Mouse (Mus musculus) limb, embryonic 15.5 days (tissue): ENCODE data around the gene Plk4. TPM values are rescaled to one million over a fixed set of nuclear protein-coding genes. Genes with fewer than 3 reads are reported as not detected.
A peak's percentile ranks its signal among the peaks of the same experiment; 100 is the strongest.
"Not testable (repeated sequence)": the region's sequence is repeated elsewhere in the genome, so short reads cannot be mapped to it uniquely, and the experiment has no call there.

Source experiments
- ATAC-seq: fragments of 200-750 bp; cut with Nextera tagmentation; 2 replicates; pipeline ENCODE4 v1.8.0; 2017; ENCODE audit warnings: low read depth, moderate TSS enrichment; ENCODE audit not compliant: insufficient number of reproducible peaks, low FRiP score, low TSS enrichment
- H3K27ac ChIP-seq: fragments of 300-500 bp; sonication (generic); 2 replicates; pipeline ENCODE4 v1.5.1; 2015; ENCODE audit warnings: moderate library complexity, mild to moderate bottlenecking, inconsistent platforms
- H3K27me3 ChIP-seq: fragments of 300-500 bp; sonication (generic); 2 replicates; pipeline ENCODE4 v1.6.1; 2015; ENCODE audit warnings: inconsistent platforms
- H3K36me3 ChIP-seq: fragments of 300-500 bp; sonication (generic); 2 replicates; pipeline ENCODE4 v1.6.1; 2015; ENCODE audit warnings: inconsistent platforms
- H3K4me1 ChIP-seq: fragments of 300-500 bp; sonication (generic); 2 replicates; pipeline ENCODE4 v1.6.1; 2015; ENCODE audit warnings: inconsistent platforms
- H3K4me2 ChIP-seq: fragments of 300-500 bp; sonication (generic); 2 replicates; pipeline ENCODE4 v1.6.1; 2015; ENCODE audit warnings: mild to moderate bottlenecking, inconsistent platforms
- H3K4me3 ChIP-seq: fragments of 300-500 bp; sonication (generic); 2 replicates; pipeline ENCODE4 v1.5.1; 2015; ENCODE audit warnings: mild to moderate bottlenecking, inconsistent platforms
- H3K9ac ChIP-seq: fragments of 300-500 bp; sonication (generic); 2 replicates; pipeline ENCODE4 v1.6.1; 2015; ENCODE audit warnings: inconsistent platforms
- H3K9me3 ChIP-seq: fragments of 300-500 bp; sonication (generic); 2 replicates; pipeline ENCODE4 v1.6.1; 2016; ENCODE audit warnings: inconsistent platforms
- WGBS: fragments of 180-500 bp; shearing (Covaris S2); methylation state at CpG from one replicate; pipeline ENCODE4 v1.1.7; 2015; 5-methylcytosine and 5-hydroxymethylcytosine counted together
- polyA plus RNA-seq: library from polyadenylated mRNA; unstranded; fragments of >200 nt; fragmentation: Nextera tagmentation; extraction: Ambion mirVana; gene quantifications from 2 replicates; pipeline ENCODE4 v1.2.1, GENCODE M21; 2015

Gene Plk4
- polyA plus RNA-seq, 1 experiment from 2014 or later, result 45.4 TPM

DNA sequence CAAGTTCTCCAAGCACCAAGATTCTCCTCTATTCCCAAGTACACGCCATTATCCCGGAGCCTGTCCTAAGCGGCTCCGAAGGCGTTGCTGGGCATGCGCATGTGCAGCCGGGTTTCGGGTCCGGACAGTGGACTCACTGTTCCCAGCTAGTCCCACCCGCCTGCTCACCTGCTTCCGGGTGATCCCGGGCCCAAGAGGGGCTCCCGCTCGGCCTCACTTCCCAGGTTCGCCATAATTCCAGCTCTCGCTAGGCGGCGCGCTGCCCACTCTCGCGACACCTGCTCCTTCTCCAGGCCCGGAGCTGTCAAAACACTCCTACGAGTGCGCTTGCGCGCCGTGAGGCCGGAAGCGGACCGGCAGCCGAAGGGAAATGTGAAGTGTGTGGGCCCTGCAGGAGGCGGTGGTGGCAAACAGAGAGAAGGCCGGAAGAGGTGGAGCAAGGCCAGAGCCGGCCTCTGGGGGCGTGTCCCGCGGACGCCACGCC lies 46.7 kb downstream of the Plk4 start, which contains the start of gene Mfsd8:
Gene Mfsd8, minus strand, starts transcription at position 414 of the 484 bp plus-strand sequence.
- not testable (repeated sequence) for H3K9me3 ChIP-seq
- ATAC-seq, result peak; percentile 98
- under 1% methylated on average over 38 of the region's 39 CpGs for WGBS

GRCm38 (mm10) chr3:40846957-40847017 lies 47.0 kb downstream of the Plk4 start, which contains the start of gene Abhd18:
Gene Abhd18, plus strand, starts transcription at chr3:40846970.
- not testable (repeated sequence) for H3K27me3 ChIP-seq, H3K4me1 ChIP-seq, H3K9me3 ChIP-seq, ATAC-seq, H3K36me3 ChIP-seq
- Histone ChIP-seq H3K4me2 (peak within 1 kb of the TSS; percentile 74), H3K27ac (peak within 1 kb of the TSS; percentile 83), H3K4me3 (peak within 1 kb of the TSS; percentile 50), H3K9ac (peak within 1 kb of the TSS; percentile 39)
- 0% methylated on average over 3 of the region's 4 CpGs for WGBS

More for the DNA sequence above, 46.7 kb downstream of the Plk4 start, which contains the start of gene Mfsd8:
- Histone ChIP-seq H3K4me3 (peak within 1 kb of the TSS; percentile 50), H3K27ac (peak within 1 kb of the TSS; percentile 83), H3K9ac (peak within 1 kb of the TSS; percentile 39), H3K4me2 (peak within 1 kb of the TSS; percentile 74)
- not testable (repeated sequence) for H3K27me3 ChIP-seq, H3K4me1 ChIP-seq, H3K36me3 ChIP-seq

- 0 out of 2 replicates have a peak overlapping the region, but pooled peaks have one; percentile 26 for H3K9ac ChIP-seq
- H3K4me1 ChIP-seq, H3K27me3 ChIP-seq, H3K27ac ChIP-seq, H3K9me3 ChIP-seq, H3K36me3 ChIP-seq, ATAC-seq: not testable (repeated sequence)
- peak overlapping the region; percentile 74 for H3K4me2 ChIP-seq
- peak overlapping the region; percentile 50 for H3K4me3 ChIP-seq
- WGBS, result 1% methylated on average over 19 of the region's 21 CpGs
Observed at GRCm38 (mm10) chr3:40847018-40847417, 47.2 kb downstream of the Plk4 start.

DNA sequence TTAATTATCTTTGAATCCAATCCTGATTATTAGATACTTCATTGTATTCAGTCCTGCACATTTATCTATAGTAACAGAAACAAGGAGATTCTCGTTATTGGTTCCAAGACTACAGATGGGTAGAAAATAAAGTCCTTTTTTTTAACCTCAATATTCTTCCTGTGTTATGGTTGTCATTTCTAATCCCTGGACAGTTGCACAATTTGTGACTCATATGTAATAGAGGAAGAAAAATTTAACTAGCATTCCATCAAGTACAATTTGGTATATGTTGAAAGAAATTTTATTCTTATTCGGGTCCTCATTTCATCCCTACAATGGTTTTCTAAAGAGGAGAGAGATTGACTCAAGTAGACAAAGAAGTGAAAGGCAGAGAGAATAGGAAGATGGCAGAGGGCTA lies 48.1 kb downstream of the Plk4 start:
- not testable (repeated sequence) for H3K4me3 ChIP-seq, H3K36me3 ChIP-seq, H3K27me3 ChIP-seq, H3K9ac ChIP-seq, ATAC-seq, H3K4me2 ChIP-seq, H3K4me1 ChIP-seq, H3K27ac ChIP-seq, H3K9me3 ChIP-seq
- WGBS, result 96% methylated on average over 2 of the region's 2 CpGs

- WGBS, result 90% methylated on average over 3 of the region's 3 CpGs
- H3K4me2 ChIP-seq, H3K27me3 ChIP-seq, H3K27ac ChIP-seq, H3K4me1 ChIP-seq, H3K36me3 ChIP-seq, H3K9me3 ChIP-seq, H3K4me3 ChIP-seq, H3K9ac ChIP-seq, ATAC-seq: not testable (repeated sequence)
Observed at GRCm38 (mm10) chr3:40853123-40853738, 53.4 kb downstream of the Plk4 start.

Other genes starting within 250 kb of the Plk4 start
- 0.36 and 0.52 TPM in 2 replicates for gene Slc25a31, start 91.2 kb upstream of the Plk4 start, polyA plus RNA-seq
- gene Hspa4l, start 55.5 kb upstream of the Plk4 start, polyA plus RNA-seq, result 5.3 and 7.0 TPM in 2 replicates
- gene Mfsd8, start 46.9 kb downstream of the Plk4 start, polyA plus RNA-seq, result 8.0 and 8.7 TPM in 2 replicates
- 8.8 and 9.3 TPM in 2 replicates for gene Abhd18, start 47.0 kb downstream of the Plk4 start, polyA plus RNA-seq
- 0.07 and 0.10 TPM in 2 replicates for gene 1700034I23Rik, start 102.5 kb downstream of the Plk4 start, polyA plus RNA-seq
- gene Larp1b, start 149.8 kb downstream of the Plk4 start, polyA plus RNA-seq, result 2.2 and 3.3 TPM in 2 replicates